Comparison of ENCODE assay signal across 33 mouse cellular contexts in the genomic region with DNA sequence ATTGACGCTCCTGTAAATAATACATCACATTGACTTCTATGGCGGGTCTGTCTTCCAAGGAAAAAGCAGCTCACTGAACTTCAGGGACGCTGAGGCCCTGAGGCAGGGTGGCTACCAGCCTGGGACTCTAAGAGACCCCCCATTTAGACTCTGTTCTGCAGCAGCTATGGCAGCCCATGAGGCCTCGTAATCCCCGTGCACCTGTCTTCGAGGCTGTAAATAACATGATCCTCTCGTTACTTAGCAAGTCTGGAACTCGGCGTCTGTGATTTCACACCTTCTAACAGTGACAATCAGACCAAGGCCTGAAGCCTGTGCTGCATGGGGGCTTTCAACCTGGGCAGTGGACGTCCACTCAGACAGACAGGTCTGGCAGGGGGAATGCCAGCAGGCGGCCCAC.
"Had no signal": no experiment of that assay in that cellular context is flagged by ENCODE, and none has a peak within 500 bp of the region (broad histone marks: within the 10 kb centered on the region; RNA-seq: fewer than 3 reads in every experiment).

No protein-coding gene starts in this region.

- H3K4me3 ChIP-seq: heart, embryonic 10.5 days; heart, embryonic 12.5 days; heart, embryonic 15.5 days; hindbrain, embryonic 10.5 days; hindbrain, embryonic 12.5 days; hindbrain, embryonic 13.5 days; hindbrain, embryonic 15.5 days; intestine, embryonic 15.5 days; kidney, embryonic 15.5 days; layer of hippocampus, adult 2 months; left cerebral cortex, adult 2 months had no signal

- H3K36me3 ChIP-seq: hindbrain, embryonic 12.5 days; hindbrain, embryonic 13.5 days; hindbrain, embryonic 15.5 days had no signal

- H3K4me2 ChIP-seq: heart, embryonic 11.5 days; heart, embryonic 12.5 days; heart, embryonic 15.5 days; hindbrain, embryonic 12.5 days; hindbrain, embryonic 13.5 days; hindbrain, embryonic 14.5 days; hindbrain, embryonic 15.5 days; intestine, embryonic 15.5 days; kidney, embryonic 15.5 days had no signal

- ATAC-seq: hindbrain, embryonic 16.5 days; hindbrain, postnatal 0 days; inflammation-experienced regulatory T-cells, adult 6 months; intestine, embryonic 15.5 days; intestine, embryonic 16.5 days; intestine, postnatal 0 days had no signal

- H3K4me1 ChIP-seq: hindbrain, embryonic 15.5 days; intestine, embryonic 15.5 days had no signal

- H3K27me3 ChIP-seq: heart, embryonic 12.5 days; heart, embryonic 15.5 days; hindbrain, embryonic 12.5 days; hindbrain, embryonic 13.5 days; hindbrain, embryonic 15.5 days; intestine, embryonic 15.5 days; kidney, embryonic 15.5 days had no signal

- H3K27ac ChIP-seq: heart, embryonic 10.5 days; heart, embryonic 15.5 days; hindbrain, embryonic 10.5 days; hindbrain, embryonic 12.5 days; hindbrain, embryonic 13.5 days; hindbrain, embryonic 14.5 days; hindbrain, embryonic 15.5 days; hindbrain, postnatal 0 days; intestine, embryonic 15.5 days; kidney, embryonic 15.5 days; kidney, postnatal 0 days; layer of hippocampus, adult 2 months; left cerebral cortex, adult 2 months had no signal

- DNase-seq: heart, postnatal 14 days; heart, postnatal 36 days; heart, postnatal 4 days; kidney, adult 11 months; kidney, adult 18-20 months; kidney, adult 2 months; kidney, adult 8-10 months; kidney, adult 9 months; kidney, postnatal 10 days; kidney, postnatal 14 days; kidney, postnatal 25 days; kidney, postnatal 4 days; layer of hippocampus, adult 9-11 months; layer of hippocampus, postnatal 36 days had no signal

- H3K9ac ChIP-seq: heart, embryonic 12.5 days; heart, embryonic 15.5 days; hindbrain, embryonic 12.5 days; hindbrain, embryonic 13.5 days; hindbrain, embryonic 14.5 days; hindbrain, embryonic 15.5 days; intestine, embryonic 15.5 days; kidney, embryonic 15.5 days had no signal

- H3K9me3 ChIP-seq: heart, embryonic 10.5 days; heart, embryonic 12.5 days; heart, embryonic 15.5 days; hindbrain, embryonic 10.5 days; hindbrain, embryonic 13.5 days; hindbrain, embryonic 15.5 days; intestine, embryonic 15.5 days; kidney, embryonic 15.5 days had no signal
